Mouse (Mus musculus): ENCODE measurements around the gene Gm33543. TPM values are rescaled to one million over a fixed set of nuclear protein-coding genes. Genes with fewer than 3 reads are reported as not detected.

Gm33543 gene
- polyA plus RNA-seq, 1 experiment = not detected

GRCm38 (mm10) chr10:95801443-95801811, 41.3 kb downstream of the Gm33543 start:
- Histone ChIP-seq H3ac (ENCODE audit: control insufficient read depth, insufficient read length) (no peak overlapping the region), H3K27me3 (ENCODE audit: control insufficient read depth, insufficient read depth, insufficient read length) (no peaks in the 10 kb centered on the region), H3K79me2 (ENCODE audit: control insufficient read depth, insufficient read depth) (no peaks in the 10 kb centered on the region), H3K4me3 (no peak overlapping the region), H3K36me3 (ENCODE audit: control insufficient read depth, insufficient read depth) (no peaks in the 10 kb centered on the region), H3K4me2 (ENCODE audit: low read depth) (no peak overlapping the region)
- TF ChIP-seq E2F4 (IDR thresholded peaks at IDR 0.05; ENCODE audit: insufficient read depth) (no peak), MYOD1 (IDR thresholded peaks at IDR 0.05; ENCODE audit: control insufficient read depth in 1 of 3, insufficient read length in 2 of 3, low read depth in 2 of 3) (no peak), POLR2AphosphoS2 (IDR thresholded peaks at IDR 0.05; ENCODE audit: insufficient read length, low read depth) (no peak), MAX (IDR thresholded peaks at IDR 0.05; ENCODE audit: low read depth) (no peak), REST (IDR thresholded peaks at IDR 0.05; ENCODE audit: insufficient read depth, insufficient read length) (no peak), MYOG (IDR thresholded peaks at IDR 0.05; ENCODE audit: control insufficient read depth in 1 of 3, insufficient read depth in 1 of 3, insufficient read length in 2 of 3, low read depth in 2 of 3) (no peak)

- Histone ChIP-seq H3K79me2 (ENCODE audit: control insufficient read depth, insufficient read depth) (no peaks in the 10 kb centered on the region), H3K4me3 (no peak overlapping the region), H3K27me3 (ENCODE audit: control insufficient read depth, insufficient read depth, insufficient read length) (no peaks in the 10 kb centered on the region), H3K36me3 (ENCODE audit: control insufficient read depth, insufficient read depth) (no peaks in the 10 kb centered on the region), H3ac (ENCODE audit: control insufficient read depth, insufficient read length) (no peak overlapping the region), H3K4me2 (ENCODE audit: low read depth) (no peak overlapping the region)
- TF ChIP-seq MYOD1 (IDR thresholded peaks at IDR 0.05; ENCODE audit: control insufficient read depth in 1 of 3, insufficient read length in 2 of 3, low read depth in 2 of 3) (no peak), CEBPB (IDR thresholded peaks at IDR 0.05; ENCODE audit: insufficient read depth, poor library complexity, severe bottlenecking) (no peak), REST (IDR thresholded peaks at IDR 0.05; ENCODE audit: insufficient read depth, insufficient read length) (no peak), USF1 (IDR thresholded peaks at IDR 0.05; ENCODE audit: low read depth) (no peak), MAX (IDR thresholded peaks at IDR 0.05; ENCODE audit: low read depth) (no peak), MYOG (IDR thresholded peaks at IDR 0.05; ENCODE audit: control insufficient read depth in 1 of 3, insufficient read depth in 1 of 3, insufficient read length in 2 of 3, low read depth in 2 of 3) (no peak), TCF12 (IDR thresholded peaks at IDR 0.05; ENCODE audit: insufficient read depth, poor library complexity, severe bottlenecking) (no peak), TCF3 (IDR thresholded peaks at IDR 0.05; ENCODE audit: insufficient read length, low read depth) (no peak), SRF (IDR thresholded peaks at IDR 0.05; ENCODE audit: control insufficient read depth, insufficient read length, low read depth) (no peak), POLR2A (IDR thresholded peaks at IDR 0.05; ENCODE audit: insufficient read length, low read depth) (no peak), POLR2AphosphoS2 (IDR thresholded peaks at IDR 0.05; ENCODE audit: insufficient read length, low read depth) (no peak), E2F4 (IDR thresholded peaks at IDR 0.05; ENCODE audit: insufficient read depth) (no peak)
Observed at GRCm38 (mm10) chr10:95800693-95801442, 41.9 kb downstream of the Gm33543 start.

GRCm38 (mm10) chr10:95797645-95798395, 44.9 kb downstream of the Gm33543 start:
- Histone ChIP-seq H3K4me2 (ENCODE audit: low read depth) (no peak overlapping the region), H3ac (ENCODE audit: control insufficient read depth, insufficient read length) (no peak overlapping the region), H3K36me3 (ENCODE audit: control insufficient read depth, insufficient read depth) (no peaks in the 10 kb centered on the region), H3K27me3 (ENCODE audit: control insufficient read depth, insufficient read depth, insufficient read length) (no peaks in the 10 kb centered on the region), H3K4me3 (no peak overlapping the region), H3K79me2 (ENCODE audit: control insufficient read depth, insufficient read depth) (no peaks in the 10 kb centered on the region)
- TF ChIP-seq TCF3 (IDR thresholded peaks at IDR 0.05; ENCODE audit: insufficient read length, low read depth) (no peak), E2F4 (IDR thresholded peaks at IDR 0.05; ENCODE audit: insufficient read depth) (no peak), POLR2AphosphoS2 (IDR thresholded peaks at IDR 0.05; ENCODE audit: insufficient read length, low read depth) (no peak), REST (IDR thresholded peaks at IDR 0.05; ENCODE audit: insufficient read depth, insufficient read length) (no peak), USF1 (IDR thresholded peaks at IDR 0.05; ENCODE audit: low read depth) (no peak), MYOD1 (IDR thresholded peaks at IDR 0.05; ENCODE audit: control insufficient read depth in 1 of 3, insufficient read length in 2 of 3, low read depth in 2 of 3) (no peak), MAX (IDR thresholded peaks at IDR 0.05; ENCODE audit: low read depth) (no peak), TCF12 (IDR thresholded peaks at IDR 0.05; ENCODE audit: insufficient read depth, poor library complexity, severe bottlenecking) (no peak), POLR2A (IDR thresholded peaks at IDR 0.05; ENCODE audit: insufficient read length, low read depth) (no peak), MYOG (IDR thresholded peaks at IDR 0.05; ENCODE audit: control insufficient read depth in 1 of 3, insufficient read depth in 1 of 3, insufficient read length in 2 of 3, low read depth in 2 of 3) (no peak), SRF (IDR thresholded peaks at IDR 0.05; ENCODE audit: control insufficient read depth, insufficient read length, low read depth) (no peak), CEBPB (IDR thresholded peaks at IDR 0.05; ENCODE audit: insufficient read depth, poor library complexity, severe bottlenecking) (no peak)

- no peaks in the 10 kb centered on the region for H3K79me2 ChIP-seq (ENCODE audit: control insufficient read depth, insufficient read depth)
- no peak overlapping the region for H3K4me3 ChIP-seq
- H3K4me2 ChIP-seq (ENCODE audit: low read depth) = no peak overlapping the region
- H3K27me3 ChIP-seq (ENCODE audit: control insufficient read depth, insufficient read depth, insufficient read length) = no peaks in the 10 kb centered on the region
- no peak overlapping the region for H3ac ChIP-seq (ENCODE audit: control insufficient read depth, insufficient read length)
- TF ChIP-seq REST (IDR thresholded peaks at IDR 0.05; ENCODE audit: insufficient read depth, insufficient read length) (no peak), POLR2AphosphoS2 (IDR thresholded peaks at IDR 0.05; ENCODE audit: insufficient read length, low read depth) (no peak), TCF3 (IDR thresholded peaks at IDR 0.05; ENCODE audit: insufficient read length, low read depth) (no peak), SRF (IDR thresholded peaks at IDR 0.05; ENCODE audit: control insufficient read depth, insufficient read length, low read depth) (no peak), MAX (IDR thresholded peaks at IDR 0.05; ENCODE audit: low read depth) (no peak), MYOD1 (IDR thresholded peaks at IDR 0.05; ENCODE audit: control insufficient read depth in 1 of 3, insufficient read length in 2 of 3, low read depth in 2 of 3) (no peak), E2F4 (IDR thresholded peaks at IDR 0.05; ENCODE audit: insufficient read depth) (no peak), POLR2A (IDR thresholded peaks at IDR 0.05; ENCODE audit: insufficient read length, low read depth) (no peak), USF1 (IDR thresholded peaks at IDR 0.05; ENCODE audit: low read depth) (no peak), TCF12 (IDR thresholded peaks at IDR 0.05; ENCODE audit: insufficient read depth, poor library complexity, severe bottlenecking) (no peak), MYOG (IDR thresholded peaks at IDR 0.05; ENCODE audit: control insufficient read depth in 1 of 3, insufficient read depth in 1 of 3, insufficient read length in 2 of 3, low read depth in 2 of 3) (no peak), CEBPB (IDR thresholded peaks at IDR 0.05; ENCODE audit: insufficient read depth, poor library complexity, severe bottlenecking) (no peak)
- no peaks in the 10 kb centered on the region for H3K36me3 ChIP-seq (ENCODE audit: control insufficient read depth, insufficient read depth)
Observed at GRCm38 (mm10) chr10:95795500-95795899, 47.2 kb downstream of the Gm33543 start.

All from myocyte (in vitro differentiated cells).